Mouse (Mus musculus): ENCODE data around the gene Phgdh. TPM values are rescaled to one million over a fixed set of nuclear protein-coding genes. Genes with fewer than 3 reads are reported as not detected.
A peak's percentile ranks its signal among the peaks of the same experiment; 100 is the strongest.

Gene Phgdh
- total RNA-seq, 2 experiments from 2014 or later = 22.9 to 29.1 TPM

- DNase-seq (ENCODE audit: low spot score in 2 of 2) = no peak
Measured at GRCm38 (mm10) chr3:98299391-98300100, 40.2 kb downstream of the Phgdh start.

- DNase-seq (ENCODE audit: low spot score in 2 of 2) = no peak
Measured at GRCm38 (mm10) chr3:98295965-98296364, 43.8 kb downstream of the Phgdh start.

GRCm38 (mm10) chr3:98291044-98291443, 48.7 kb downstream of the Phgdh start:
- DNase-seq (ENCODE audit: low spot score in 2 of 2) = no peak

GRCm38 (mm10) chr3:98283205-98283604, 56.6 kb downstream of the Phgdh start:
- no peak for DNase-seq (ENCODE audit: low spot score in 2 of 2)

- DNase-seq (ENCODE audit: low spot score in 2 of 2) = no peak
Measured at GRCm38 (mm10) chr3:98282422-98282821, 57.4 kb downstream of the Phgdh start.

GRCm38 (mm10) chr3:98280933-98281678, 58.7 kb downstream of the Phgdh start:
- DNase-seq (ENCODE audit: low spot score in 2 of 2) = peak; percentile 37 to 64

GRCm38 (mm10) chr3:98280204-98280932, 59.4 kb downstream of the Phgdh start, which contains the start of gene Hmgcs2:
Gene Hmgcs2 (plus strand): TSS chr3:98280435.
- peak in 1 of 2 experiments; percentile 29 for DNase-seq (ENCODE audit: low spot score in 2 of 2)

GRCm38 (mm10) chr3:98279682-98280081, 60.1 kb downstream of the Phgdh start:
- DNase-seq (ENCODE audit: low spot score in 2 of 2) = no peak

- DNase-seq (ENCODE audit: low spot score in 2 of 2) = no peak
Measured at GRCm38 (mm10) chr3:98273623-98274398, 66.0 kb downstream of the Phgdh start.

GRCm38 (mm10) chr3:98267249-98267651, 72.5 kb downstream of the Phgdh start:
- no peak for DNase-seq (ENCODE audit: low spot score in 2 of 2)

Other genes with a start within 250 kb of the Phgdh start
- not detected for gene Adam30, start 179.4 kb downstream of the Phgdh start, total RNA-seq (2021)
- gene Reg4, start 117.8 kb downstream of the Phgdh start, total RNA-seq (2021) = not detected
- gene Hmgcs2, start 59.6 kb downstream of the Phgdh start, total RNA-seq (2021) = 1 to 10 TPM; 2.3 to 5.6 TPM
- gene Zfp697, start 42.5 kb upstream of the Phgdh start, total RNA-seq (2021) = 1 to 10 TPM; 4.0 TPM
- not detected for gene Gm4450, start 117.1 kb upstream of the Phgdh start, total RNA-seq (2021)
- not detected for gene Hsd3b4, start 170.5 kb upstream of the Phgdh start, total RNA-seq (2021)
- not detected for gene Gm10681, start 248.8 kb upstream of the Phgdh start, total RNA-seq (2021)